Mouse (Mus musculus): ENCODE results near the gene Pafah1b2.

GRCm38 (mm10) chr9:45953511-45954293 is 58.8 kb downstream of the Pafah1b2 start:
- no peak for TF ChIP-seq CTCF (IDR thresholded peaks at IDR 0.05; ENCODE audit: borderline replicate concordance, extremely low read depth, insufficient read depth, insufficient read length)
- no peak for TF ChIP-seq POLR2A (IDR thresholded peaks at IDR 0.05; ENCODE audit: borderline replicate concordance, extremely low read depth, insufficient read depth, insufficient read length, poor library complexity, severe bottlenecking)
